Mouse (Mus musculus) neutrophil, adult 5-6 weeks (primary cell): ENCODE data around the gene Tbc1d12. TPM values are rescaled to one million over a fixed set of nuclear protein-coding genes. Genes with fewer than 3 reads are reported as not detected.

ENCODE experiments used
- ATAC-seq: fragments of 151-379, 151-347 bp; 2 replicates; pipeline ENCODE4 v1.8.0; 2017; ENCODE audit warnings: mild to moderate bottlenecking, moderate TSS enrichment; ENCODE audit not compliant: insufficient number of reproducible peaks, poor library complexity, low FRiP score, severe bottlenecking; ENCODE audit errors: extremely low read depth
- total RNA-seq: library from RNA; stranded (forward); fragments of 200-1000 nt; gene quantifications from 2 replicates; pipeline ENCODE4 v1.2.3, GENCODE M21; 2017

Gene Tbc1d12
- total RNA-seq, 1 experiment from 2014 or later: 4.1 TPM

GRCm38 (mm10) chr19:38901146-38902135 is 65.1 kb downstream of the Tbc1d12 start:
- no peak for ATAC-seq

GRCm38 (mm10) chr19:38902501-38902900 is 66.1 kb downstream of the Tbc1d12 start:
- no peak for ATAC-seq

GRCm38 (mm10) chr19:38913786-38914185 is 77.4 kb downstream of the Tbc1d12 start:
- no peak for ATAC-seq

GRCm38 (mm10) chr19:38914926-38915325 is 78.5 kb downstream of the Tbc1d12 start:
- ATAC-seq: no peak

GRCm38 (mm10) chr19:38915677-38916076 is 79.3 kb downstream of the Tbc1d12 start:
- ATAC-seq: peak; percentile 41; the same call in 1 of the 2 replicates

- ATAC-seq: no peak
Observed at GRCm38 (mm10) chr19:38928481-38929158, 92.2 kb downstream of the Tbc1d12 start.

GRCm38 (mm10) chr19:38929471-38930251 is 93.3 kb downstream of the Tbc1d12 start:
- ATAC-seq: no peak

- no peak for ATAC-seq
Observed at GRCm38 (mm10) chr19:38930252-38930787, 93.9 kb downstream of the Tbc1d12 start.

GRCm38 (mm10) chr19:38930788-38931565 is 94.6 kb downstream of the Tbc1d12 start, which contains the start of gene Hells:
Gene Hells, plus strand, starts transcription at chr19:38930915.
- ATAC-seq: peak; percentile 78

- no peak for ATAC-seq
Observed at GRCm38 (mm10) chr19:38931566-38931890, 95.1 kb downstream of the Tbc1d12 start.

GRCm38 (mm10) chr19:38944590-38945307 is 108.4 kb downstream of the Tbc1d12 start:
- ATAC-seq: no peak

Other genes starting within 250 kb of the Tbc1d12 start
- gene Noc3l, start 17.3 kb upstream of the Tbc1d12 start, total RNA-seq: 16.9 and 18.2 TPM in 2 replicates
- 6.6 and 12.2 TPM in 2 replicates for gene Hells, start 94.3 kb downstream of the Tbc1d12 start, total RNA-seq
- gene Cyp2c55, start 170.4 kb downstream of the Tbc1d12 start, total RNA-seq: not detected in 2 replicates
- not detected in 2 replicates for gene Cyp2c65, start 224.4 kb downstream of the Tbc1d12 start, total RNA-seq